Mouse (Mus musculus): ENCODE measurements around the gene F11. TPM values are rescaled to one million over a fixed set of nuclear protein-coding genes. Genes with fewer than 3 reads are reported as not detected.

The F11 gene
- total and polyA plus RNA-seq, 2 experiments from 2014 or later: not detected

DNA sequence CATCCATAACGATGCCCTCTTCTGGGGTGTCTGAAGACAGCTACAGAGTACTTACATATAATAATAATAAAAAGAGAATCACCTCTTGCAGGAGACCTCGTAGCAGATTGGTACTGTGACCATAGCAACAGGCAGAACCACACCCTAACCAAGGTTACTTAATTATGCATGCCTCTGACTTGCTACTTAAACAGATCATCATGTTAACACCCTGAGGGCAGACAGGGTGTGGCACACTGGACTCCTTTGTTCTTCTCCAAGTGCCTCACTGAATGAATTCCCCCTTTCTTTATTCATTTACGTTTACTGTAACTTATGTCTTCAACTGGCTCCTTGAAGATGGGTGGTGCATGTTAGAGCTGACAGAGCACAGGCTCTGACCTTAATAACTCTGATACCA, 28.6 kb downstream of the F11 start:
- no peaks in the 10 kb centered on the region for H3K9me3 ChIP-seq (ENCODE audit: low read length)
- DNase-seq (ENCODE audit: low spot score): no peak
- 51% methylated on average over 3 of the region's 3 CpGs for WGBS
- H3K36me3 ChIP-seq (ENCODE audit: insufficient read depth, low read length): no peaks in the 10 kb centered on the region
- no peak overlapping the region for H3K4me3 ChIP-seq (ENCODE audit: low read length)
- no peaks in the 10 kb centered on the region for H3K4me1 ChIP-seq (ENCODE audit: insufficient read depth, low read length)
- TF ChIP-seq CTCF (IDR thresholded peaks at IDR 0.05; ENCODE audit: low read depth): no peak
- H3K4me2 ChIP-seq (ENCODE audit: low read depth, low read length): no peak overlapping the region
- H3K27me3 ChIP-seq (ENCODE audit: insufficient read depth, low read length): no peaks in the 10 kb centered on the region
- H3K27ac ChIP-seq: no peak overlapping the region
- no peak overlapping the region for H3K9ac ChIP-seq (replicated peaks; ENCODE audit: low read length)
- no peak for ATAC-seq

- H3K4me2 ChIP-seq (ENCODE audit: low read depth, low read length): no peak overlapping the region
- H3K27ac ChIP-seq: no peak overlapping the region
- no peak for TF ChIP-seq CTCF (IDR thresholded peaks at IDR 0.05; ENCODE audit: low read depth)
- H3K9ac ChIP-seq (replicated peaks; ENCODE audit: low read length): no peak overlapping the region
- 57% methylated on average over 6 of the region's 6 CpGs for WGBS
- ATAC-seq: no peak
- H3K4me1 ChIP-seq (ENCODE audit: insufficient read depth, low read length): no peaks in the 10 kb centered on the region
- no peaks in the 10 kb centered on the region for H3K27me3 ChIP-seq (ENCODE audit: insufficient read depth, low read length)
- H3K9me3 ChIP-seq (ENCODE audit: low read length): no peaks in the 10 kb centered on the region
- H3K4me3 ChIP-seq (ENCODE audit: low read length): no peak overlapping the region
- H3K36me3 ChIP-seq (ENCODE audit: insufficient read depth, low read length): no peaks in the 10 kb centered on the region
- DNase-seq (ENCODE audit: low spot score): peak; percentile 7
Observed at GRCm38 (mm10) chr8:45202476-45202875, 59.4 kb downstream of the F11 start.

DNA sequence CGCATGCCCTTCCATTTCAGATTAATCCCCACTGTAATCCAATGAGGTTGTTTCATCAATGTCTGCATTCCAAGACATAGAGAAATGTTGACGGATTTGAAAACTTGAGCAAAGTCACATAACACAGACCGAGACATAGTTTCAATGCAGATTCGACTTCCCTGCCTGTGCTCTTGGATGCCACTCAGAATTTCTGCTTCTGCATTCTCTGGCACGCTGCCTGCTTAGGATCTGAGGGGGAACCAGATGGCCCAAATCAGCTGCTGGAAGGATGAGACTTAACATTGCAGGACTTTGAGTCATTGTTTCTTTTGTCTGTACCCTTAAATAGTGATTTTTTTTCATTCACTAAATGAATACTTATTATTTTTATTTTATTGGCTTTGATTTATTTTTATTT, 60.2 kb downstream of the F11 start:
- Histone ChIP-seq H3K9ac (replicated peaks; ENCODE audit: low read length) (no peak overlapping the region), H3K27ac (no peak overlapping the region), H3K4me3 (ENCODE audit: low read length) (no peak overlapping the region), H3K36me3 (ENCODE audit: insufficient read depth, low read length) (no peaks in the 10 kb centered on the region), H3K4me1 (ENCODE audit: insufficient read depth, low read length) (no peaks in the 10 kb centered on the region), H3K27me3 (ENCODE audit: insufficient read depth, low read length) (no peaks in the 10 kb centered on the region), H3K9me3 (ENCODE audit: low read length) (no peaks in the 10 kb centered on the region), H3K4me2 (ENCODE audit: low read depth, low read length) (no peak overlapping the region)
- peak; percentile 76 for DNase-seq (ENCODE audit: low spot score)
- no peak for ATAC-seq
- TF ChIP-seq CTCF (IDR thresholded peaks at IDR 0.05; ENCODE audit: low read depth): no peak
- 49% methylated on average over 5 of the region's 5 CpGs for WGBS

GRCm38 (mm10) chr8:45197294-45197693, 64.5 kb downstream of the F11 start:
- H3K4me2 ChIP-seq (ENCODE audit: low read depth, low read length): no peak overlapping the region
- H3K27ac ChIP-seq: no peak overlapping the region
- TF ChIP-seq CTCF (IDR thresholded peaks at IDR 0.05; ENCODE audit: low read depth): no peak
- no peaks in the 10 kb centered on the region for H3K36me3 ChIP-seq (ENCODE audit: insufficient read depth, low read length)
- no peak for ATAC-seq
- H3K4me1 ChIP-seq (ENCODE audit: insufficient read depth, low read length): no peaks in the 10 kb centered on the region
- no peak overlapping the region for H3K9ac ChIP-seq (replicated peaks; ENCODE audit: low read length)
- no peaks in the 10 kb centered on the region for H3K27me3 ChIP-seq (ENCODE audit: insufficient read depth, low read length)
- 75% methylated on average over 5 of the region's 5 CpGs for WGBS
- DNase-seq (ENCODE audit: low spot score): no peak
- no peak overlapping the region for H3K4me3 ChIP-seq (ENCODE audit: low read length)
- no peaks in the 10 kb centered on the region for H3K9me3 ChIP-seq (ENCODE audit: low read length)

DNA sequence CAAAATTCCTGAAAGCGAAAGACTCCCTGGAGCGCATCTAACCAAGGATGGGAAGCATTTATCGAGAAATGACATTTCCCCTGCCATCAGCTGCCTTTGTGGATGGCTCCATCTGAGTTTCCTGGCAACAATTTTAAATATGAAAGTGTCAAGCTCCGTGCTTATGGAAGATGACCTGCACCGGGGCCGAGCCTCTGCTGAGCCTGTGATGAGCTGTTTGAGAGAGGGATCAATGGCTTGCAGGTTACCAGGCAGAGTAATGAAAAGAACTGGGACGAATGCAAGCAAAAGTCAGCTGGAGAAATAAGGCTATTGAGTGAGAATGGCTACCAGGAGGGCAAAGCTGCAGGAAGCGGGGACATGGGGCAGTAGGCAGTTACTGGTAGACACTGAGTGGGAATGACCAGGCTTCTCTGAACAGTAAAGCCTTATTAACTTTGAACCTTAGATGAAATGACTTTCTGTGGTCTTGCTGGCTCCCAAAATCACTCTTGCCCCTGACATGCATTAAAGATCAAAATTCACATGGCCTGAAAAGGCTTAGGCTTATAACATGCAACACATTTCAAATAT, 65.8 kb downstream of the F11 start:
- no peaks in the 10 kb centered on the region for H3K36me3 ChIP-seq (ENCODE audit: insufficient read depth, low read length)
- H3K27ac ChIP-seq: no peak overlapping the region
- H3K4me3 ChIP-seq (ENCODE audit: low read length): no peak overlapping the region
- H3K9me3 ChIP-seq (ENCODE audit: low read length): no peaks in the 10 kb centered on the region
- no peaks in the 10 kb centered on the region for H3K4me1 ChIP-seq (ENCODE audit: insufficient read depth, low read length)
- no peak overlapping the region for H3K9ac ChIP-seq (replicated peaks; ENCODE audit: low read length)
- H3K27me3 ChIP-seq (ENCODE audit: insufficient read depth, low read length): no peaks in the 10 kb centered on the region
- H3K4me2 ChIP-seq (ENCODE audit: low read depth, low read length): no peak overlapping the region
- ATAC-seq: no peak
- peak; percentile 32 for DNase-seq (ENCODE audit: low spot score)
- 35% methylated on average over 8 of the region's 8 CpGs for WGBS
- TF ChIP-seq CTCF (IDR thresholded peaks at IDR 0.05; ENCODE audit: low read depth): no peak

Other genes with a start within 250 kb of the F11 start
- gene Mtnr1a, start 192.9 kb downstream of the F11 start, total RNA-seq (2014; rRNA removed): 0.16 and 1.7 TPM in 2 replicates
- 0.15 and 0.26 TPM in 2 replicates for gene Mtnr1a, start 192.9 kb downstream of the F11 start, polyA plus RNA-seq (2015; fragmentation: Nextera tagmentation; extraction: Ambion mirVana)
- gene Klkb1, start 32.8 kb upstream of the F11 start, total RNA-seq (2014; rRNA removed): 0.16 TPM in 1 of 2 replicates, not detected in the other
- 0.06 TPM in 1 of 2 replicates, not detected in the other for gene Klkb1, start 32.8 kb upstream of the F11 start, polyA plus RNA-seq (2015; fragmentation: Nextera tagmentation; extraction: Ambion mirVana)
- gene Gm45753, start 46.4 kb upstream of the F11 start, total RNA-seq (2014; rRNA removed): not detected in 2 replicates
- gene Gm45753, start 46.4 kb upstream of the F11 start, polyA plus RNA-seq (2015; fragmentation: Nextera tagmentation; extraction: Ambion mirVana): not detected in 2 replicates
- gene Cyp4v3, start 71.2 kb upstream of the F11 start, total RNA-seq (2014; rRNA removed): 2.4 and 3.1 TPM in 2 replicates
- 2.8 and 3.0 TPM in 2 replicates for gene Cyp4v3, start 71.2 kb upstream of the F11 start, polyA plus RNA-seq (2015; fragmentation: Nextera tagmentation; extraction: Ambion mirVana)
- 24.6 and 27.7 TPM in 2 replicates for gene Fam149a, start 120.3 kb upstream of the F11 start, total RNA-seq (2014; rRNA removed)
- 19.8 and 20.2 TPM in 2 replicates for gene Fam149a, start 120.3 kb upstream of the F11 start, polyA plus RNA-seq (2015; fragmentation: Nextera tagmentation; extraction: Ambion mirVana)
- gene Tlr3, start 149.0 kb upstream of the F11 start, total RNA-seq (2014; rRNA removed): 1.2 and 1.7 TPM in 2 replicates
- 1.5 and 1.7 TPM in 2 replicates for gene Tlr3, start 149.0 kb upstream of the F11 start, polyA plus RNA-seq (2015; fragmentation: Nextera tagmentation; extraction: Ambion mirVana)
- 53.0 and 65.6 TPM in 2 replicates for gene Sorbs2, start 245.8 kb upstream of the F11 start, total RNA-seq (2014; rRNA removed)
- 37.4 and 37.8 TPM in 2 replicates for gene Sorbs2, start 245.8 kb upstream of the F11 start, polyA plus RNA-seq (2015; fragmentation: Nextera tagmentation; extraction: Ambion mirVana)